Mouse (Mus musculus): Measurements from ENCODE around the gene Susd3. TPM values are rescaled to one million over a fixed set of nuclear protein-coding genes. Genes with fewer than 3 reads are reported as not detected.

Gene Susd3
- polyA plus RNA-seq, 1 experiment from 2014 or later: 0.85 TPM

Other genes starting within 250 kb of the Susd3 start
- 15.6 and 17.9 TPM in 2 replicates for gene Wnk2, start 100.7 kb downstream of the Susd3 start, polyA plus RNA-seq (2015; fragmentation: Nextera tagmentation; extraction: Ambion mirVana)
- 35.5 and 40.2 TPM in 2 replicates for gene Ninj1, start 61.2 kb downstream of the Susd3 start, polyA plus RNA-seq (2015; fragmentation: Nextera tagmentation; extraction: Ambion mirVana)
- 37.7 and 38.8 TPM in 2 replicates for gene Card19, start 32.7 kb downstream of the Susd3 start, polyA plus RNA-seq (2015; fragmentation: Nextera tagmentation; extraction: Ambion mirVana)
- gene Fgd3, start 71.6 kb upstream of the Susd3 start, polyA plus RNA-seq (2015; fragmentation: Nextera tagmentation; extraction: Ambion mirVana): 1.6 TPM in 2 replicates
- gene Bicd2, start 92.9 kb upstream of the Susd3 start, polyA plus RNA-seq (2015; fragmentation: Nextera tagmentation; extraction: Ambion mirVana): 25.3 and 30.5 TPM in 2 replicates
- gene Ippk, start 172.5 kb upstream of the Susd3 start, polyA plus RNA-seq (2015; fragmentation: Nextera tagmentation; extraction: Ambion mirVana): 13.6 and 14.3 TPM in 2 replicates
- gene Tes3-ps, start 244.6 kb upstream of the Susd3 start, polyA plus RNA-seq (2015; fragmentation: Nextera tagmentation; extraction: Ambion mirVana): 0.55 and 1.2 TPM in 2 replicates